Mouse (Mus musculus): ENCODE measurements around the gene Eefsec. TPM values are rescaled to one million over a fixed set of nuclear protein-coding genes. Genes with fewer than 3 reads are reported as not detected.

Gene Eefsec
- 14.0 and 28.6 TPM in 2 replicates for polyA plus RNA-seq (2012; rRNA removed; ENCODE audit: low replicate concordance)

GRCm38 (mm10) chr6:88446063-88447002 is at the start of gene Eefsec:
Eefsec (minus strand) TSS chr6:88446539.

GRCm38 (mm10) chr6:88465181-88465920 is 19.0 kb upstream of the Eefsec start, which contains the start of gene Ruvbl1:
Ruvbl1 (plus strand) TSS chr6:88465409.

GRCm38 (mm10) chr6:88221968-88222367 is 224.4 kb downstream of the Eefsec start, which contains the start of gene Dnajb8:
Dnajb8 (plus strand) TSS chr6:88222268.

Other genes with a start within 250 kb of the Eefsec start
- gene Dnajb8, start 224.3 kb downstream of the Eefsec start, polyA plus RNA-seq (2012; rRNA removed; ENCODE audit: low replicate concordance), result not detected in 2 replicates
- gene Ruvbl1, start 18.9 kb upstream of the Eefsec start, polyA plus RNA-seq (2012; rRNA removed; ENCODE audit: low replicate concordance), result 20.1 and 43.0 TPM in 2 replicates
- 157 and 377 TPM in 2 replicates for gene Sec61a1, start 72.4 kb upstream of the Eefsec start, polyA plus RNA-seq (2012; rRNA removed; ENCODE audit: low replicate concordance)
- 0.32 and 1.4 TPM in 2 replicates for gene Kbtbd12, start 191.4 kb upstream of the Eefsec start, polyA plus RNA-seq (2012; rRNA removed; ENCODE audit: low replicate concordance)

All from subcutaneous adipose tissue, adult 2 months (tissue).